Mouse (Mus musculus): Measurements from ENCODE around the gene Yipf6. TPM values are rescaled to one million over a fixed set of nuclear protein-coding genes. Genes with fewer than 3 reads are reported as not detected.
"Not testable (repeated sequence)": the region's sequence is repeated elsewhere in the genome, so short reads cannot be mapped to it uniquely, and the experiment has no call there.

The Yipf6 gene
- polyA plus RNA-seq, 1 experiment = 23.9 TPM

DNA sequence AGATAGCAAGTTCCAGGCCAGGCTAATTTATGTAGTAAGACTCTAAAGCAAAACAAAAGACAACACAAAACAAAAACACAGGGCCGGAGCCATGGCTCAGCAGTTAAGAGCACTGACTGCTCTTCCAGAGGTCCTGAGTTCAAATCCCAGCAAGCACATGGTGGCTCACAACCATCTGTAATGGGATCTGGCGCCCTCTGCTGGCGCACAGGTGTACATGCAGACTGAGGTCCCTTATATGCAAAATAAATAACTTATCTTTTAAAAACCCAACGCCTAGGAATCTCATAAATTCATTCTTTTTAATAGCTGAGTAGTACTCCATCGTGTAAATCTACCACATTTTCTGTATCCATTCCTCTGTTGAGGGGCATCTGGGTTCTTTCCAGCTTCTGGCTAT lies 50.5 kb downstream of the Yipf6 start:
- not testable (repeated sequence) for H3K4me1 ChIP-seq (ENCODE audit: control insufficient read depth, insufficient read depth, low read length); H3K4me3 ChIP-seq (ENCODE audit: control insufficient read depth, low read depth, low read length); H3K27ac ChIP-seq (ENCODE audit: control insufficient read depth, insufficient read depth, low read depth, low read length); H3K36me3 ChIP-seq (ENCODE audit: control insufficient read depth, insufficient read depth, low read length); H3K27me3 ChIP-seq (ENCODE audit: control insufficient read depth, insufficient read depth, low read length)
- peak; percentile 37; the same call in 1 of the 2 replicates for TF ChIP-seq CTCF (IDR thresholded peaks at IDR 0.05; ENCODE audit: control insufficient read depth, insufficient read depth, insufficient replicate concordance, low read depth, low read length)

DNA sequence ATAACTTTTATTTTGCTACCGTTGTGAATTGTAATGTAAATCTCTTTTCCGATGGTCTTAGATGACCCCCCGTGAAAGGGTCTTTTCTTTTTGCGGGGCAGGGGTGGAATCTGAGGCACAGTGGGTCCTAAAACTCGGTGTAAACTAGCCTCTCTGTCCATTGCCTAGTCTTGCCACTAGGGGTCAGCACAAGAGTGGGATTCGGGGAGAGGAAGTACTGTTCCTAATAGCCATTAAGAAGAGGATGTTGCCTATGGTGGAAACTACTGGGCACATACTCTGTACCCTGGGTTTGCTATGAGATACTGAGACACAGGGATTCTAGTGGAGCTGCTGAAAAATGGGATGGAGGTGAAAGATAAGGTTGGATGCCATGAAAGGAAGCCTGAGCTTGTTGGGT lies 53.5 kb downstream of the Yipf6 start:
- no peaks in the 10 kb centered on the region for H3K36me3 ChIP-seq (ENCODE audit: control insufficient read depth, insufficient read depth, low read length)
- H3K27ac ChIP-seq (ENCODE audit: control insufficient read depth, insufficient read depth, low read depth, low read length) = no peak overlapping the region
- TF ChIP-seq POLR2A (IDR thresholded peaks at IDR 0.05; ENCODE audit: control insufficient read depth, low read depth, low read length) (no peak), CTCF (IDR thresholded peaks at IDR 0.05; ENCODE audit: control insufficient read depth, insufficient read depth, insufficient replicate concordance, low read depth, low read length) (peak; percentile 14; the same call in 1 of the 2 replicates)
- H3K4me3 ChIP-seq (ENCODE audit: control insufficient read depth, low read depth, low read length) = no peak overlapping the region
- no peaks in the 10 kb centered on the region for H3K4me1 ChIP-seq (ENCODE audit: control insufficient read depth, insufficient read depth, low read length)
- no peaks in the 10 kb centered on the region for H3K27me3 ChIP-seq (ENCODE audit: control insufficient read depth, insufficient read depth, low read length)

Other genes with a start within 250 kb of the Yipf6 start
- gene Ophn1, start 45.3 kb upstream of the Yipf6 start, polyA plus RNA-seq (2012; rRNA removed) = 7.2 and 9.7 TPM in 2 replicates
- 6.7 and 7.7 TPM in 2 replicates for gene Stard8, start 66.9 kb downstream of the Yipf6 start, polyA plus RNA-seq (2012; rRNA removed)
- gene Efnb1, start 199.8 kb downstream of the Yipf6 start, polyA plus RNA-seq (2012; rRNA removed) = 8.4 TPM in 2 replicates

Data from testis, adult 2 months (tissue).